Mouse (Mus musculus) lung, embryonic 15.5 days (tissue): Measurements from ENCODE around the gene F3. TPM values are rescaled to one million over a fixed set of nuclear protein-coding genes. Genes with fewer than 3 reads are reported as not detected.

Experiments
- polyA plus RNA-seq: library from polyadenylated mRNA; unstranded; fragments of >200 nt; fragmentation: Nextera tagmentation; extraction: Ambion mirVana; gene quantifications from 2 replicates; pipeline ENCODE4 v1.2.1, GENCODE M21; 2015

The F3 gene
- polyA plus RNA-seq, 1 experiment from 2014 or later, result 26.4 TPM

Other genes starting within 250 kb of the F3 start
- 15.3 and 16.5 TPM in 2 replicates for gene Slc44a3, start 191.1 kb upstream of the F3 start, polyA plus RNA-seq
- not detected in 2 replicates for gene 4930432M17Rik, start 52.8 kb upstream of the F3 start, polyA plus RNA-seq
- 75.4 and 82.5 TPM in 2 replicates for gene Abcd3, start 91.8 kb downstream of the F3 start, polyA plus RNA-seq
- 55.9 and 59.5 TPM in 2 replicates for gene Arhgap29, start 229.0 kb downstream of the F3 start, polyA plus RNA-seq